Mouse (Mus musculus) hindbrain, embryonic 11.5 days (tissue): ENCODE measurements around the gene B2m. TPM values are rescaled to one million over a fixed set of nuclear protein-coding genes. Genes with fewer than 3 reads are reported as not detected.

ENCODE experiments used
- polyA plus RNA-seq: library from polyadenylated mRNA; unstranded; fragments of >200 nt; fragmentation: Nextera tagmentation; extraction: Ambion mirVana; gene quantifications from 2 replicates; pipeline ENCODE4 v1.2.1, GENCODE M21; 2014

Gene B2m
- polyA plus RNA-seq, 1 experiment from 2014 or later, result 151 TPM

Other genes starting within 250 kb of the B2m start
- 50.1 and 55.1 TPM in 2 replicates for gene Ctdspl2, start 191.7 kb upstream of the B2m start, polyA plus RNA-seq
- 0.48 and 0.53 TPM in 2 replicates for gene Mageb3, start 191.6 kb upstream of the B2m start, polyA plus RNA-seq
- 12.8 and 13.7 TPM in 2 replicates for gene Eif3j1, start 119.1 kb upstream of the B2m start, polyA plus RNA-seq
- 11.4 and 11.8 TPM in 2 replicates for gene Spg11, start 29.3 kb upstream of the B2m start, polyA plus RNA-seq
- gene Trim69, start 13.0 kb downstream of the B2m start, polyA plus RNA-seq, result not detected in 2 replicates
- 0.09 TPM in 1 of 2 replicates, not detected in the other for gene Patl2, start 38.5 kb downstream of the B2m start, polyA plus RNA-seq
- gene Terb2, start 38.6 kb downstream of the B2m start, polyA plus RNA-seq, result not detected in 2 replicates
- gene Sord, start 87.1 kb downstream of the B2m start, polyA plus RNA-seq, result 27.1 and 30.2 TPM in 2 replicates
- gene Duox2, start 150.8 kb downstream of the B2m start, polyA plus RNA-seq, result not detected in 2 replicates
- gene Duoxa2, start 151.2 kb downstream of the B2m start, polyA plus RNA-seq, result not detected in 2 replicates
- 0.07 TPM in 1 of 2 replicates, not detected in the other for gene Duoxa1, start 166.0 kb downstream of the B2m start, polyA plus RNA-seq
- 0.12 TPM in 1 of 2 replicates, not detected in the other for gene Duox1, start 168.0 kb downstream of the B2m start, polyA plus RNA-seq
- 10.3 and 11.7 TPM in 2 replicates for gene Shf, start 221.5 kb downstream of the B2m start, polyA plus RNA-seq